Mouse (Mus musculus): ENCODE results near the gene Ptprcap.

DNA sequence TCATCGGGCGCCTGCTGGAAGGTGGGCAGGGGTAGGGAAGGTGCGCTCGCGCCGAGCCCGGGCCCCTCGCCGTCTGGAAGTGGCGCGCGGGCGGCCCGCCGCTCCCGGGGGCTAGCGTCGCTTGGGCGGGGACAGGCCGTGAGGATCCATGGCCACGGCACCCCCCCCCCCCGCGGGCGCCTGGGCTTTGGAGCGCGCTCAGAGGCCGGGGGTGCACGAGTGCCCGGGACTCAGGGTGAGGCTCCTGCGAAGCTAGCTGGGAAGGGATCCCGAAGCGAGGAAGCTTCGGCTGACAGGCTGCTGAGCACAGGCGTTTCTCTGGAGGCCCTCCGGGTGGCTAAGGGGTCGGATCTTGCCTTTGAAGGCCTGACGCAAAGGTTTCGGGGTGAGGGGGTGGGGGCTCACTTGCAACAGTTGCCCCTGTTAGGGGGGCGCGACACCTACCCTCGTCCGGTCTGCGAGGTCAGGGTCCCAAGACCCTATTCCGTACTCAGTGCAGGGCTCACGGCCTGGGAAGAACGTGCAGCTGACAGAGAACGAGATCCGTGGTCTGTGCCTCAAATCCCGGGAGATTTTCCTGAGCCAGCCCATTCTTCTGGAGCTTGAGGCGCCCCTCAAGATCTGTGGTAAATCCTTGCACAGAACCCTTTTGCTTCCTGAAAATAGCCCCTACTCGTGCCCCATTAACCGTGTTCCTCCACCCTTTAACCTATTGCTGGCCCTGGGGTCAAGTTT lies 39.0 kb downstream of the Ptprcap start:
- TF ChIP-seq CTCF (IDR thresholded peaks at IDR 0.05; ENCODE audit: low read depth, low read length) (no peak), POLR2A (IDR thresholded peaks at IDR 0.05; ENCODE audit: extremely low read depth, insufficient read depth, low read length) (no peak)

Data from liver, adult 2 months (tissue).